Mouse (Mus musculus) hindbrain, embryonic 10.5 days (tissue): ENCODE data around the gene Phf21b. TPM values are rescaled to one million over a fixed set of nuclear protein-coding genes. Genes with fewer than 3 reads are reported as not detected.

Experiments
- DNase-seq: peaks from one replicate; pipeline ENCODE4 v3.0.0-alpha.2; 2017; ENCODE audit warnings: low spot score
- H3K27ac ChIP-seq: fragments of 300-500 bp; sonication (generic); 2 replicates; pipeline ENCODE4 v1.5.1; 2016; ENCODE audit warnings: mild to moderate bottlenecking, moderate library complexity
- H3K27me3 ChIP-seq: fragments of 300-500 bp; sonication (generic); 2 replicates; pipeline ENCODE4 v1.6.1; 2016; ENCODE audit warnings: mild to moderate bottlenecking; ENCODE audit not compliant: poor library complexity, insufficient read depth, severe bottlenecking
- H3K36me3 ChIP-seq: fragments of 300-500 bp; sonication (generic); 2 replicates; pipeline ENCODE4 v1.6.1; 2016; ENCODE audit warnings: mild to moderate bottlenecking, moderate library complexity
- H3K4me1 ChIP-seq: fragments of 300-500 bp; sonication (generic); replicated peaks from 2 replicates; pipeline ENCODE4 v1.6.1; 2016; ENCODE audit warnings: mild to moderate bottlenecking
- H3K4me3 ChIP-seq: fragments of 300-500 bp; sonication (generic); 2 replicates; pipeline ENCODE4 v1.5.1; 2016; ENCODE audit warnings: mild to moderate bottlenecking, moderate library complexity
- H3K9me3 ChIP-seq: fragments of 300-500 bp; sonication (generic); 2 replicates; pipeline ENCODE4 v1.6.1; 2016; ENCODE audit warnings: mild to moderate bottlenecking, moderate library complexity
- WGBS: fragments of 180-500 bp; shearing (Covaris S2); methylation state at CpG from one replicate; pipeline ENCODE4 v1.1.7; 2016; 5-methylcytosine and 5-hydroxymethylcytosine counted together
- polyA plus RNA-seq: library from polyadenylated mRNA; unstranded; fragments of >200 nt; fragmentation: Nextera tagmentation; extraction: Ambion mirVana; gene quantifications from 2 replicates; pipeline ENCODE4 v1.2.1, GENCODE M21; 2016

The Phf21b gene
- polyA plus RNA-seq, 1 experiment from 2014 or later, result 30.8 TPM

DNA sequence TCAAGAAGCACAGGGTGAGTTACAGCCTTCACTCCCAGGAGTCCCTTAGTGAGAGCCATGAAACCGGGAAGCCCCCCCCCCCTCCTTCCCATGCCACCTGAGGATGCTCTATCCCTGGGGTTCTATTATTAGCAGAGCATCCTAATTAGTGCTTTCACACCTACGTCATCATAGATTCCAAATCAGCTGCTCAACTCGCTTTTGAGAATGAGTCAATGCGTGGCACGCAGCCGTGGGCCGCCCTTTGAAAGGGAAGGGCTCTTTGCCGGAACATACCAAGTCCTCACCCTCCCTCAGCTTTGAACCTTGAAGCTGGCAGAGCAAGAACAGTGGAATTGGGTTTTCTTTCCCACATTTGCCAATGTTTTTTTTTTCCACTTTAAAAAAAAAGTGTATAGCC, 6.1 kb upstream of the Phf21b start:
- no peaks in the 10 kb centered on the region for H3K36me3 ChIP-seq
- no peak overlapping the region for H3K4me3 ChIP-seq
- H3K27me3 ChIP-seq, result peaks cover 7% of the 10 kb centered on the region
- WGBS, result 90% methylated on average over 8 of the region's 8 CpGs
- no peaks in the 10 kb centered on the region for H3K9me3 ChIP-seq
- no peak for DNase-seq
- no peak overlapping the region for H3K27ac ChIP-seq
- peaks cover 24% of the 10 kb centered on the region for H3K4me1 ChIP-seq

DNA sequence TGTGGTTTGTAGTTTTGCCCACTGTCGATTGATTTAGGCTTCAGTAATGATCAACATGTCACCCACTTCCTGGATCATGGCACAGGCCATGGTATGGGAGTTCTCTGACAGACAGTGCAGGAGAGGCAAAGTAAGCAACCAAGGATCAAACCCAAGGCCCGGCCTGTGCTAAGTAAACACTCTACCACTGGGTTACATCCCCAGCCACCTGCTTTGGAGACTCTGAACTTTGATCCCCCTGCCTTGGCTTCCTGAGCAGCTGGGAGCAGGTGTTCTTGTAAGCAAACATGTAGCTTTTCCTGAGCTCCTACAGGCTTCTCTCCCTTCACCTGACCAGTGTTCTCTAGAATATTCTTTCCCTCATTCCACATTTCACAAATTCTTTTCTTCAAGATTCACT, 1.8 kb upstream of the Phf21b start:
- Histone ChIP-seq H3K27me3 (peaks cover 7% of the 10 kb centered on the region), H3K4me1 (peaks cover 41% of the 10 kb centered on the region), H3K27ac (no peak overlapping the region), H3K36me3 (no peaks in the 10 kb centered on the region), H3K4me3 (no peak overlapping the region), H3K9me3 (no peaks in the 10 kb centered on the region)
- WGBS, result 87% methylated on average over 2 of the region's 2 CpGs
- no peak for DNase-seq

GRCm38 (mm10) chr15:84854921-84855901, 638 bp downstream of the Phf21b start:
- Histone ChIP-seq H3K4me3 (peak overlapping the region; percentile 95), H3K36me3 (peaks cover 15% of the 10 kb centered on the region), H3K4me1 (peaks cover 65% of the 10 kb centered on the region), H3K27me3 (peaks cover 7% of the 10 kb centered on the region), H3K27ac (peak overlapping the region; percentile 99), H3K9me3 (no peaks in the 10 kb centered on the region)
- DNase-seq, result peak; percentile 77
- WGBS, result under 1% methylated on average over 88 of the region's 88 CpGs

DNA sequence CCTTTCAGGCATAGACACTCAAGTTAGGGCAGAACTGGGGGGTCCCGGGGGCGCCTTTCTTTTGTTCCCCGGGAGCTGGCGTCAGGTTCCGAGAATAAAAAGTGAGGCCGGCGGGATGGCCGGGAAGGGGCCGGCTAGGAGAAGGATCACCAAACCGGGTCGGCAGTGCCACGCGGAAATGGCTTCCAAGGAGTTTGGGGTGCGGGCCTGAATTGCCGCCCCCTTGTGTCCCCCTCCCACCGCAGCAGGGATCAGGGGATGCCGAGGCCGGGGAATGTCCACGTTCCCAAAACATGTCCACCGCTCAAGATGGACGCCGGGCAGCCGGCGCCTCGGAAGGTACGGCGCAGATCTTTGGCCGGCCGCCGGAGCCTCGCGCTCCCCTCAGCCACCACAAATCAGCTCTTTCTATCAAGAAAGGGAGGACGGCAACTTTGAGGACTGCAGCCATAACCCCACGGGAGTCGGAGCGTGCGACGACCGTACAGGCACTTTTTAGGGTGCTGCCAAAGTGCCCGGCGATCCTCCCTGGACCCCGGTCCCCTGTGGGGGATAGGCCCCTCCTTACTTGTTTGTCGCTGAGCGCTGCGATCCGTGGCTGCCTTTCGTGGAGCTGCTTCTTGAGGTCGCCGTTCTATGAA, 1.6 kb downstream of the Phf21b start:
- peak; percentile 64 for DNase-seq
- peak overlapping the region; percentile 95 for H3K4me3 ChIP-seq
- WGBS, result under 1% methylated on average over 49 of the region's 49 CpGs
- H3K27me3 ChIP-seq, result peaks cover 7% of the 10 kb centered on the region
- peaks cover 24% of the 10 kb centered on the region for H3K36me3 ChIP-seq
- peak overlapping the region; percentile 99 for H3K27ac ChIP-seq
- peaks cover 74% of the 10 kb centered on the region for H3K4me1 ChIP-seq
- no peaks in the 10 kb centered on the region for H3K9me3 ChIP-seq

DNA sequence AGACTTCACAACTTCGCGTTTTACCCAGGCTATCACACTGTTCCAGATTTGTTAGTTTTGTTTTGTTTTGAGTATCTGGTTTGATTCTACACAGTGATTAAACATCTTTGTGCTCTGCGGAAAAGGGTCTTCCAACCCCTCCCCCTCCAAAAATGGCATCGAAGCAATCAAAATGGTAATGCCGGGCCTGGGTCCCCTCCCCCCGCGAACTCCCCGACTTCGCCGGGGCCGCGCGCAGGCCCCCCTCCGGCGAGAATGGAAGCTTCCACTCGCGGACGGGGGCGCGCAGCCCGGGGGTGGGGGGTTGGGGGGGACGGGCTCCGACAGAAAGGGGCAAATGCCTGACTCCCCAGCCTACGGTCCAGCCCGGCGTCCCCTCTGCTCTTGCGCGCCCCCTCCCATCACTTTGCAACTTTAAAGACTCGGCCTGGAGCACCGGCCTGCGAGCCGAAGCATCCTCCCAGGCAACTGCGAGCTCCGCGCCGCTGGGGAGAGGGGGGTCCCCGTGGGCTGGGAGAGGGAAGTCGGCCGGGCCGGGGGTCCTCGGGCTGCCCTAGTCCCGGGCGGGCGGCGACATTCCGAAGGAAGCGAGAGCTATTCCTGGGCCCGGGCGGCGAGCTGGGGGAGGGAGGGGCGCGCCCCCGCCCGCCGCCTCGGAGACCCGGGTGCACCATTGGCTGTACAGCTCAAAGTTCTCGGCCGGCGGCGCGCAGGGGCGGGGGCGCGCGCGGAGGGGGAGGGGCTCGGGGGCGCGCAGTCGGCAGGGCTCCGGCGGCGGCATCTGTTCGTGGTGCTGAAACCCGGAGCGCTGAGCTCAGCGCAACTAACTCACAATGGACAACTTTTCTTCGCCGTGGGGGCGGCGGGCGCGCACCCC, 2.4 kb downstream of the Phf21b start:
- Histone ChIP-seq H3K27ac (peak overlapping the region; percentile 99), H3K36me3 (peaks cover 32% of the 10 kb centered on the region), H3K4me3 (peak overlapping the region; percentile 95), H3K27me3 (peaks cover 7% of the 10 kb centered on the region), H3K9me3 (no peaks in the 10 kb centered on the region), H3K4me1 (peaks cover 76% of the 10 kb centered on the region)
- DNase-seq, result peak; percentile 92
- under 1% methylated on average over 84 of the region's 84 CpGs for WGBS

DNA sequence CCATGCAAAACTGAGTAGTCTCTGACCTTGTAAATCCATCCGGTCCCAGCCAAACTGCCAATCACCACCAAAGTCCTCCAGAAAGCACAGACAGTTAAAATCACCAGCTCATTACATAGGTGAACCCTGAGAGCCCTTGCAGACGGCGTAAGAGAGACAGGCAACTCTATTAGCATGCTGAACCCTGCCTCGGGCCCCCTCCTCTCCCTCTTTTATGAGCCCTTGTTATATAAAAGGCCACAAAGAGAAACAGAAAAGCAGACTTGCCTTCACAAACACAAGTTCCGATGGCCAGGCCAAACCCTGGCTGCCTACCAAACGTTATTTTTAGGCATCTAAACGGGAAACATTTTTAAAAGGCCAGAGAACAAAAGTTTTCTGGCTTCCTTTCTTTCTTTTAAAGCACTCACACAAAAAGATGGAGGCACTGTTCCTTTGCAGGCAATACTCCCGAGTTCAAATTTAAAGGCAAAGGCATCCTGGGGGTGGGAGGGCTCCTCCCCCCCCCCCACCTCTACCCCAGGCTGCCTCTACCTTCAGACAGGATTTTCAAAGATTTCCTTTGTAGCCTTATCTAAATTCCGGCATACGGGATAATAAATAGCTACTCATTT, 3.3 kb downstream of the Phf21b start:
- peaks cover 77% of the 10 kb centered on the region for H3K4me1 ChIP-seq
- WGBS, result 13% methylated on average over 10 of the region's 10 CpGs
- no peaks in the 10 kb centered on the region for H3K9me3 ChIP-seq
- peaks cover 42% of the 10 kb centered on the region for H3K36me3 ChIP-seq
- H3K4me3 ChIP-seq, result peak overlapping the region; percentile 95
- H3K27ac ChIP-seq, result peak overlapping the region; percentile 99
- DNase-seq, result peak; percentile 23
- H3K27me3 ChIP-seq, result peaks cover 5% of the 10 kb centered on the region; the same call in 1 of the 2 replicates

GRCm38 (mm10) chr15:84850321-84850720, 5.5 kb downstream of the Phf21b start:
- DNase-seq, result no peak
- Histone ChIP-seq H3K27me3 (no peaks in the 10 kb centered on the region), H3K4me1 (peaks cover 83% of the 10 kb centered on the region), H3K36me3 (peaks cover 57% of the 10 kb centered on the region), H3K27ac (no peak overlapping the region), H3K9me3 (no peaks in the 10 kb centered on the region), H3K4me3 (no peak overlapping the region)
- WGBS, result 83% methylated on average over 1 of the region's 1 CpGs

DNA sequence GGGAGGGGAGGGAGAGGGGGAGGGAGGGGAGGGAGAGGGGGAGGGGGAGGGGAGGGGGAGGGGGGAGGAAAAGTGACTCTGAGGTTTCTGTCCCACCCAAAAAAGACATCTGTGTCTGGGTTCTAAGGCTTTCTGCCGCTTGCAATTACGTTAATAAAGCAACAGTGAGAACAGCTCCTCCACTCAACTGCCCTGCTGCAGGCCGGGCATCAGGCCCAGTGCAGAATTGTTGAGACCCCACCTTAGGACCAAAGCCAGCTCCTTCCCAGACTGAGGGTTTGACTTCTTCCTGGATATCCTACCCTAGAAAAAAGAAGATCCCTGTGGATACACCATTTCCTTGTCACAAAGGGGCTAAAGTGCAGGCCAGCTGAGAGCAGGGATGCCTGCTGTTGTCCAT, 9.6 kb downstream of the Phf21b start:
- DNase-seq, result no peak
- Histone ChIP-seq H3K4me1 (peaks cover 95% of the 10 kb centered on the region), H3K27me3 (no peaks in the 10 kb centered on the region), H3K4me3 (no peak overlapping the region), H3K27ac (peak overlapping the region; percentile 31; the same call in 1 of the 2 replicates), H3K36me3 (peaks cover 57% of the 10 kb centered on the region), H3K9me3 (no peaks in the 10 kb centered on the region)
- 78% methylated on average over 3 of the region's 3 CpGs for WGBS

- DNase-seq, result no peak
- Histone ChIP-seq H3K9me3 (no peaks in the 10 kb centered on the region), H3K4me3 (no peak overlapping the region), H3K36me3 (peaks cover 49% of the 10 kb centered on the region), H3K4me1 (peaks cover 95% of the 10 kb centered on the region), H3K27me3 (no peaks in the 10 kb centered on the region), H3K27ac (no peak overlapping the region)
- WGBS, result 87% methylated on average over 4 of the region's 4 CpGs
These were observed 11.0 kb downstream of the Phf21b start for GRCm38 (mm10) chr15:84844831-84845230.

GRCm38 (mm10) chr15:84843034-84843433, 12.8 kb downstream of the Phf21b start:
- no peaks in the 10 kb centered on the region for H3K9me3 ChIP-seq
- 80% methylated on average over 10 of the region's 10 CpGs for WGBS
- H3K27ac ChIP-seq, result peak overlapping the region; percentile 19; the same call in 1 of the 2 replicates
- DNase-seq, result no peak
- 0 out of 2 replicates have a peak overlapping the region, but pooled peaks have one; percentile 14 for H3K4me3 ChIP-seq
- H3K27me3 ChIP-seq, result no peaks in the 10 kb centered on the region
- H3K4me1 ChIP-seq, result peaks cover 82% of the 10 kb centered on the region
- H3K36me3 ChIP-seq, result peaks cover 41% of the 10 kb centered on the region

DNA sequence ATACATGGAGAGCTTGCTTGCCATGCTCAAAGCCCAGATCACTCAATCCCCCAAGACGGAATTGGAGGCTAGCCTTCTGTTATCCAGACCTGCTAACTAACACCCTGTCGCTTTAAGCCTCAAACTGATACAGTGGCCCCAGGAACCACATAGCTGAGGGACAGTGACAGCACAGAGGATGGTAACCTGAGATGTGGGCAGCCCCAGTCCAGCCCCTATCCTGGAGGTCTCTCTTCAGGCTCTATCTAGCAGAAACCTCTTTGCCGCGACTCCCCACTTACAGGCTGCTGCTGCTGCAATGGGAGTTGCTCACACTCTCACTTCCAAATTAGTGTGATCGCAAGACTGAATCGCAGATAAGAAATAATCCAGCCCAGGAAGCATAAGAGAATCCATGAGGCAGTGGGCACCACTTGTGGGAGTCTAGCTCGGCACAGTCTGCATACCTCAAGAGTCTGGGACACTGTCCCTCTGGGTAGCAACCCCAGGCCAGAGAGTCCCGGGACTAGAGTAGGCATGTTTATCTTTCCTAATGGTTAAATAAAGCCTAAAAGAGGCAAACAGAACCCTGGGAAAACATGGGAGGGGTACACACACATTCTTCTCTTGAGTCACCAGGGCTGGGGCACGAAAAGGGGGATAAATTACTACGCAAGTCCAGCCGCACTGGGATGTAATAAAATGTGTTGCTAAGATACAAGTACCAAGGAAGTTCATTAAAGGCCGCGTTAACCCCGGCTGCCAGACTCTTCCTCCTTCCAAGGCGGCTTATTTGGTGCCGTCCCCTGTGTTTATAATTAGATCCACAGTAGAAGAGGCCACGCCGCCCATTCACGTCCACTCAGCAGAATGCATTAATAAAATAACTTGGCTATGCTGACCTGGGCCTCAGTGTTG, 13.7 kb downstream of the Phf21b start:
- H3K4me3 ChIP-seq, result 0 out of 2 replicates have a peak overlapping the region, but pooled peaks have one; percentile 14
- DNase-seq, result peak; percentile 22
- peaks cover 74% of the 10 kb centered on the region for H3K4me1 ChIP-seq
- WGBS, result 40% methylated on average over 19 of the region's 19 CpGs
- no peaks in the 10 kb centered on the region for H3K27me3 ChIP-seq
- H3K36me3 ChIP-seq, result peaks cover 41% of the 10 kb centered on the region
- H3K27ac ChIP-seq, result peak overlapping the region; percentile 56
- H3K9me3 ChIP-seq, result no peaks in the 10 kb centered on the region
